Mouse (Mus musculus): Measurements from ENCODE around the gene March6.
A peak's percentile ranks its signal among the peaks of the same experiment; 100 is the strongest.

Gene March6

DNA sequence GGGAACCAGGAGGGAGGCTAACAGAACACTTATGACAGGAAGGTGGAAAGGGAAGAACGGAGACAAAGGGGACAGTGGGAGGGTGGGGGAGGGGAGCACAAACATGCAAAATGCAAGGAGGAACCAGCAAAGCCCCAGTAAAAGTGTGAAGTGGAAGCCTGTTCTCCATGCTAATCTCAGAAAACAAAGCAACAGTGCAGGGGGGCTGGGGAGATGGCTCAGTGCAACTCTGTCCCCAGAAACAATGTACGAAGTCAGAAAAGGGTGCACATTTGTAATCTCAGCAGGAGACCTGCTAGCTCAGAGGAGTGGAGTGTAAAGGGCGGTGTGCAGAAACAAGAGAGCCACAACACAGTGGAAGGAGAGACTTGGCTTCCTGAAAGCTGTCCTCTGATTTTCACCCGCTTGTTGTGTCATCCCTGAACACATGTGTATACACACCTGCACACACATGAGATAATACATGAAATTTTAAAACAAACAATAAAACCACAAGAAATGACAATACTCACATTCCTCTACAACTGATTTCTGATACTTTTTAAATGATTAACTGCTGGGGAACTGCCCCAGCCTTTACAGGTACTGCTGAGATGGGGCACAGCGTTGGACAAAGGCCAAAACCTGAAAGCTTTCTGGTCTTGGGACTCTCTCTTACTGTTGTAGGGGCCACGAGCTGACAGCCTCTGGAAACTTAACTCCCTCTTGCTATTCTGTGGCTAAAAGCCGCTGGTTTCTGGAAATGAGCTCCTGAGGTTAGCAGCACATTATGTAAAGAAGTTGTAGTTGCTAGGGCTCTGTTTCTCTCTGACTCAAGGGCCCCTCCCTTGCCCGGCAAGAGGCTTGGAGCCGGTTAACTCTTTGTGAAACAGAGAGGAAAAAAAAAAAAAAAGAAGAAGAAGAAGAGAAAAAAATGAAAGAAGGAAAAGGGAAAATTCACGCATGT is 11.4 kb upstream of the March6 start:
- DNase-seq (ENCODE audit: low read depth, low spot score), result no peak

DNA sequence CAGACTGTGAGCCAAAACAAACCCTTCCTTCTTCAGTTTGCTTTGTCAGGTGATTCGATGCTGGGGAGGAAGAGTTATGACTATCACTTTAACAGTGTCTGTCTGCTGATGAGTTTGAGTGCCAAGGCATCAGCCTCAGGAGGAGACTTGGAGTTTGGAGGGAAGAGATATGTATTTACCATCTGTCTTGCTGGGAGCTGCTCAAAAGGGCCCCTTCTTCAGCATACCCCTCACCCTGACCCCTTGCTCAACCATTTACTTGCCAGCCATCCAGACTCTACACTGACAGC is 9.6 kb upstream of the March6 start:
- no peak for DNase-seq (ENCODE audit: low read depth, low spot score)

DNA sequence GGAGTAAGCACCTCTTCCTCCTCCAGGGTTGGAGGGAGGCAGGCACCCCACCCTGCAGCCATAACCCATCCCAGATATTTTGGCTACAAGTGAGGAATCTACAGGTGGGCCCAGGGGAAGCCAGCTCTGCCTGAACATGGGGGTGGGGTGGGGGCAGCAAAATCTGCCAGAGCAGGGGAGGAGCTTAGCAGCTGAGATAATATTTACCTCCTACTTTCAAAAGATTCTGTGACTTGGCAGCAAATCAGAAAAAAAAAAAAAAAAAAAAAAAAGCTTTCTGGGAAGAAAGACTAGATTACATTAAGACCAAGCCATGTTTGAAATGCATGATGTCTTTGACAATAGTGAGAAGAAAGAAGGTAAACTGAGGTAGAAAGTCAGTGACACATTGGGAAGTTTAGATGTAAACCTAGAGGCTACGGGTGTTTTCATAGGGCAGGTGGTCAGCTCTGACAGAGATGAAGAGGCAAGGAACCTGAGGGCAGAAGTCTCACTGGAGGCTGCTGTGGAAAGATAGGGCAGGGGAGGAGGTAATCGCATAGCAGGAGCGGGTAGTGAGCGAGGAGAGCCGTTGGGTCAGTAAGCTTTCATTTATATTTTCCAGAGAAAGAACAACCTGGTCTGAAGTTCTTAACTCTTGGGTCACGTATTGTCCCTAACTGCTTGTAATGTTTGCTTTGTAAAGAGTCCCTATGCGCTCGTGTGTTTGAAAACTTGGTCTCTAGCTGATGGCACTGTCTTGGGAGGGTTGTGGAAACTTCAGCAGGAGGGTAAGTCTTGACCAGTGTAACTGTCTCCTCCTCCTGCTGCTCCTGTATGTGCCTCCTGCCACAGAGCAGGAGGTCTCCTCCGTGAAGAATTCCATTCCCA is 9.0 kb upstream of the March6 start:
- no peak for DNase-seq (ENCODE audit: low read depth, low spot score)

DNA sequence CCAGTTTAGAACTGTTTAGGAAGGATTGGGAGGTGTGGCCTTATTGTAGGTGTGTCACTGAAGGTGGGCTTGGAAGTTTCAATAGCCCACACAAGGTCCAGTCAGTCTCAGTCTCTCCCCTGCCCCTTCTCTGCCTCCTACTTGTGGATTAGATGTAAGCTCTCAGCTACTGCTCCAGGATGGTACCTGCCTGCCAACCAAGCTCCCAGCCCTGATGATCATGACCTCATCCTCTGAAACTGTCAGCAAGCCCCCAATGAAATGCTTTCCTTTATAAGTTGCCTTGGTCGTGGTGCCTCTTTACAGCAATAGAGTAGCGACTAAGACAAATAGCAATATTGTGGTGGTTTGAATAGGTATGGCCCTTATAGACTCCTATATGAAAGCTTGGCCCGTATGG is 7.5 kb upstream of the March6 start:
- DNase-seq (ENCODE audit: low read depth, low spot score), result no peak

DNA sequence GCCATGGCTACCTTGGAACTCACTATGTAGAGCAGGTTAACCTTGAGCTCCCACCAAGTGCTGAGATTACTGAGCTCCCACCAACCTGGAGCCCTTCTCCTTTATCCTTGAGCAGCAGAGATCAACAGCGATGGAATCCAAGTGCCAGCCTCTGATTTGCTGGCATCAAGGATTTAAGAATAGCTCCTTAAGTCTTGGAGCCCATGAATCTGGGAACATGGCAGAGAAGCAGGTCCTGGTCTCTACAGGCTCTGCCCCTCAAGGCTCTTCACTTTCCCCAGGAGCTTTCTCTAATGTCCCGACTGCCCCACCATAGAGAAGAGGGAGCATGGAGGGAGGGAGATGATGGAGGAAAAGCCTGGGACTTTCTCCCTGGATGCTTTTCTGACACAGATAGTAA is 6.9 kb upstream of the March6 start:
- no peak for DNase-seq (ENCODE audit: low read depth, low spot score)

DNA sequence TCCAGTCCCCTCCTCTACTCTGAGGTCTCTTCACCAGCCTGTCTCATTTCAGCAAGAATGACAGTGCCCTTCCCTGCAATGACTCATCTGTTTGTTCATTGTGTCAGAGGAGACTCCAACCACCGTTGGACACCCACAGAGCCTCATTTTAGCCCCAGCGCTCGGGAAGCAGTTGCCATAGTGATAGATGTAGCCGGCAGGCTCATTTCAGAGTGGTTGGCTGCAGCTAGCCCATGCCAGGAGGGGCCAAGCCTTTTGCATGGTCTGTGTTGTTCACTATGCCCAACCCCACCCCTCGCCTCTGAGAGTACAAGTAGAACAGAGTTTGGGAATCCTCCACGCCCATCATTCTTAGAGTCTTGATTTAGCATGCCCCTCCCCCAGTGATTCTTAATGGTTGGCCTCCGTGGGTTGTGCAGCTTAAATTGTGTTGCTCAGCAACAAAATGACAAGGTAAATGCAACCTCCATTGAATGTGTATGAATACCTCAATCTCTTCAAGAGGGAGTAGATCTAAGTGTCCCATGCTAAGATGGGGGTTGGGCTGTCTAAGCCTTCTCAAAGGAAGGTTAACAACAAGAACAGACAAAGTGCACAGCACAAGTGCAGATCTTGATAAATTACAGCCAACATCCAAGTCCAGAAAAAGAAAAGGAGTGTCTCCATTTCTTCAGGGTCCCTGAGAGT is 5.3 kb upstream of the March6 start:
- no peak for DNase-seq (ENCODE audit: low read depth, low spot score)

DNA sequence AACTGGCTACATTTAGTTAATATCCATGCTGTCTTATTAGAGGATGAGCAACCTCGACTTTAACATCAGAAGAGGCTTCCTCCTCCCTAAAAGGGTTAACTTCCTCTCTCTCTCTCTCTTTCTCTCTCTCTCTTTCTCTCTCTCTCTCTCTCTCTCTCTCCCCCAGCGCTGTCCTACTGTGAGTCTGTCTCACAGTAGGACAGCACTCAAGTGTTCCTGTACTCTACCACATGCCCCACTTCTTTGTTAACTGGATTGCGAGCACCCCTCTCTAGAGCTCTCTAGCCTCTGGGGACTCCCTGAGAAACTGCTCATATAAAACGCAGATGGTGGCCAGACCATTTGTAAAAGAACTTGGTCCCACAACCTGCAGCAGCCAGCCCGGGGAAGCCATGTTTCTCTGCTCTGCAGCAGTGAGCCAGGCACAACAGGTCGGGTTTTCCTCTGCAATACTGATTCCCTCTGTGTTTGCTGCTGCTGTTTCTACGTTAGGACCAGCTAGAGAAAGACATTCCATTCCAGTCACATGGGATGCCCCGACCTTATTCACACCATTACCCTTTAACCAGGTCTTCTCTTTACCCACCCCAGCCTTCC is 4.5 kb upstream of the March6 start:
- DNase-seq (ENCODE audit: low read depth, low spot score), result no peak

DNA sequence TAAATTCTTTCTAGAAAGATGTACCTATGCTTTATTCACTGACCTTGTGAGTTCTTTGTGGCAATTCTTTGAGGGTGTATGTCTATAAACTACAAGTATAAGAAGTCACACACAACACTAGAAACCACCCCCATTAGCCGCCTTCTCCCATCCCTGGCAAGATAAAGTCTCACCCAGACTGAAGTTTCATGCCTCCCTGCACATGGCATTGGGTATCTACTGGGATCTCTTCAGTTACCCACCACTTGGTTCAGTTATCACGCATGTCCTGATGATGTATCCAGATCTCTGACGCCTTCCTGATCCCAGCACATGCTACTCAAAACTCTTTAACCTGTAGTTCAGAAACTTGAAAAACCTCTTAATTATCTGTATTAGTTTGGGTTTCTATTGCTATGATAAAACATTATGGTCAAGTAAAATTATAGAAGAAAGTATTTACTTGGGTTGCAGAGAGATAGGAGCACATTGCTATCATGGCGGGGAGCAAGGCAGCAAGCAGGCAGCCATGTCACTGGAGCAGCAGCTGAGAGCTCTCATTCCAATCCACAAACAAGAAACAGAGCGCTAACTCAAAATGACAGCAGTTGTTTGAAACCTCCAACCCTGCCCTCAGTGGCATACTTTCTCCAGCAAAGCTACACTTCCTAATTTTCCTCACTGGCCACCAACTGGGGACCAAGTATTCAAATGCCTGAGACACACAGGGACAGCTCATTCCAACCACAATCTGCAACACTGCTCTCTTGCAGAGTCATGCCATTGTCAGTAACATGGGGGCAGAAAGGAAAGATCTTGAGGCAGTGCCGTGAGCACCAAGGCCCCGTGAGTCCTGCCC is 3.8 kb upstream of the March6 start:
- DNase-seq (ENCODE audit: low read depth, low spot score), result no peak

DNA sequence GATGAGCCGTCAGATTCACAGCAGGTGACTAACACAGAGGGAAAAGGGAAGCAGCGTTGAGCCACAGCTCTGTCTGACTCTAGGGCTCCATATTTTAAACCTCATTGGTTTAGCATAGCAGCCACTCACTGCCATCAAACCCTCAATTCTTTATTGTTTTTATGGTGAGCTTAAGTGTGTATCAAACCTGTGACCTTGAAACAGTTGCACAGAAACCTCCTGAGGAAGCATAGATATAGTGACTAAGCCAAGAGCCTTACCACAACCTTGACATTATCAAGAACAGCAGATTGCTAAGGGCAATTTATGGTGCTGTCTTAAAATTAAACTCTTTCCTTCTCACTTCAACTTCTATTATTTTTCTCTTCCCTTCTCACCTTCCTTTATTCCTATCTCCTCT is 2.7 kb upstream of the March6 start:
- no peak for DNase-seq (ENCODE audit: low read depth, low spot score)

DNA sequence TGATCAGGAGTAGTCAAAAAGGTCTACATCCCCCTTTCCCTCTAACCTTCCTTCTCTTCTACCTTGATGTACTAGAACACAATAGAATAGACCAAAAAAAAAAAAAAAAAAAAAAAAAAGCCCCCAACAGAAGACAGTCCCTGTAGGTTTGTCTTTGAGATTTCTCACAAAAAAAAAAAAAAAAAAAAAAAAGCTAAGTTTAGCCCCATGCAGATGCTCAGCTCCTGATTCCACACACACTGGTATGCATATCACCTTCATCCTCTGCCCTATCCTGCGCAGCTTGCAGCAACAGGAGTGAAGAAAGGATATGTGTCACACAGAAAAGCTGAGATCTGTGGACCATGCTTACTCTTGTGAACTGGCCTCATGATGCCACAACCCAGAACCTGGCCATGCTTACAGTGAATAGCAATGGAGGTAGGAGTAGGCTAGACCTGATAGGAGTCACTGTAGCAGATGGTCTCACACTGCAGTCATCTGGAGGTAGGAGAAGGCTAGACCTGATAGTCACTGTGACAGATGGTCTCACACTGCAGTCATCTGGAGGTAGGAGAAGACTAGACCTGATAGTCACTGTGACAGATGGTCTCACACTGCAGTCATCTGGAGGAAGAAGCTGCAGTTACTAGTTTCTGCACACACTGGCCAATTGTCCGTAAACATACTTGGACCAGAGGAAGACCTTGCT is 1.6 kb upstream of the March6 start:
- peak; percentile 12 for DNase-seq (ENCODE audit: low read depth, low spot score)

DNA sequence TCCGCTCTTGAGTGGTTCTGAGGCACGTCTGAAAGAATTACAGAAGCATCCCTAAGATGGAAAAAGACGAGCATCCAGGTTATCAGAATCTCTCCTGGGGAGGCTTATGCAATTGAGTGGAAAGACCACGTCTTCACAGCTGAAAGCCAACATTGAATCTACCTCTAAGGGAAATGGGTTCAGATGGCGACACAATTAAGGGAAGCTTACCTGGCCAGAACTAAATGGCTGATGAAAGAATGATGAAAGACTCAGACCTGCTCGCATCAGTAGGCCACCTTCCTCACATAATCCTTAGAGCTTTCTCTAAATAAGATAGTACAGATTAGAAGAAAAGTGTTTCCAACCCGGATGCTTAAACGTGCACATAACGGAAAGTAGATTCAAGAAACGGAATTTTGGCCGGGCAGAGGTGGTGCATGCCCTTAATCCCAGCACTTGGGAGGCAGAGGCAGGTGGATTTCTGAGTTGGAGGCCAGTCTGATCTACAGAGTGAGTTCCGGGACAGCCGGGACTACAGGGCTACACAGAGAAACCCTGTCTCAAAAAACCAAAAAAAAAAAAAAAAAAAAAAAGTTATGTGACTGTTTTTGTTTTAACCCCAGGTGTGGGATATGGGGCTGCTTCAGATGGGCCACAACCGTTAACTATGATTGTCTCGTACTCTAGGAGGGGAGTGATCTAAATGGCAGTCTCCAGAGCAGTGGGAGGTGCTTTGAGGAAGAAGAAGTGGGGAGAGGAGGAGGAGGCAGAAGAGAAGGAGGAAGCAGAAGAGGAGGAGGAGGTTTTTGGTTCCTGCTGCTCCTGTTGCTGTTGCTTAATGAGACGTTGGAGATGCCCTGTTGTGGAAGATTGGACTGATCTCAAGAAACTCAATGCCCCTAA is 835 bp upstream of the March6 start:
- peak; percentile 50 for DNase-seq (ENCODE audit: low read depth, low spot score)

DNA sequence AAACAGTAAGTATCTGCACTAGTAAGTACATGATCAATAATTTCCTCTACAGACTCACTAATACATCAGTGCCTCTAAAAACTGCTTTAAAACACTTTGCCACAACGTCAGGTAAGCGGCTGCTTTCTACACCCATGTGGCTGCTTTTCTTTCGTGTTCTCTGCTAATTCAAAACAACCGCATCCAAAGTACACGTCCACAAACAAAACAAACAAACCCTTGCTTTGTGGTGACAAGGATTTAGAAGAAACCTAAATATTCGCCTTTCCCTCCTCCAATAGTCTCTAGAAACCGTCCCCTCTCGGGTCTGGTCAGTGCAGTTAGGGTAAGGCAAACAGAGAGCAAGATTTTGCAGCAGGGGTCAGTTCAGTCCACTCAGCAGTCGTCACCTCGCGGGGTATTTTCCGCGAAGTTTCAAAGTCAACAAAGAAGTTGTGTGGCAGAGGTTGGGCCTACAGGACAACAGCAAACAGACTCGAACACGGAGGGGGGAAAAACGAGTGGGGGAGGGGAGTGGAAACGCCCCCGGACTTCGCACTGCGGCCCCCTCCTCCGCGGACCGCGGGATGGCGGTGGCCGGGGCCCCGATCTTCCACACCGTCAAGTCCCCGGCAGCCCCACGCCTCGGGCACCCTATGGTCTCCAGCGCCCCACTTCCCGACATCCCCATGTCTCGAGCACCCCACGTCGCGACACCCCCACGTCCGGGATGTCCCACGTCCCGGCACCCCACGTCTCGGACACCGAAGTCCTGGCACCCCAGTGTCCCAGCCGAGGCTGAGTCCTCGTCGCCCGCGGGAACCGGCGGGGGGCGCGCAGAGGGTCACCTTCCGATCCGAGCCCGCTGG is 818 bp downstream of the March6 start:
- peak; percentile 60 for DNase-seq (ENCODE audit: low read depth, low spot score)

DNA sequence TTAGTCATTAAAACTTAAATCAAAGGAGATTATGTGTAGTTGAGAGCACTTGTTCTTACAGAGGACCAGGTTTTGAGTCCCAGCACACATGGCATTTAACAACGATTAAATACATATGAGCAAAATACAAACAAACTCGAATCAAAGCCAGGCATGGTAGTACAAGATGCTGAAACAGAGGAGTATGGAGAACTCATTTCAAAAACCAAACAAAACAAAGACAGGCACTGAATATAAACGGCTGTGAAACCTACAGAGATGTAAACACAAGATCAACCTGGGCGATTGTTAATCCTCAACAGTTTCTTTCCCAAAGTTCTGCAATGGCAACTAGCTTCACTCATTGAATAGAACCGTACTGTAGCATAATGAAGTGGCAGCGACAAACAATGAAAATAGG is 1.8 kb downstream of the March6 start:
- no peak for DNase-seq (ENCODE audit: low read depth, low spot score)

DNA sequence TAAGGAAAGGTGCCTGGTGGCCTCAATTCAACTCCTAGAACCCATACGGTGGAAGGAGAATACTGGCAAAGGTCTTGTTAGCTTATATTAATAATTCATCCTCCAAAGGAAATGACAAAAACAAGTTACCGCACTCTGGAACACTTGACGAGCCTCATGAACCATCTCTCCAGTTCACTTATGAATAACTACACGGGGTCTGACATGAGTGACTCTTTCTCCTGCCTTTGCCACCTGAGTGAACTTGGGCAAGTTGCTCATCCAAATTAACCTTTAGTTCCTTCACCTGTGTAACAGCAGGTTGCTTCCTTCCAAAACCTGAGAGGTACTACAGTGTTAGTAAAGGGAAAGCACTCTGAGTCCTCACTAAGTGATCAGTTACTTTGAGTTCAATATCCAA is 2.4 kb downstream of the March6 start:
- DNase-seq (ENCODE audit: low read depth, low spot score), result no peak

DNA sequence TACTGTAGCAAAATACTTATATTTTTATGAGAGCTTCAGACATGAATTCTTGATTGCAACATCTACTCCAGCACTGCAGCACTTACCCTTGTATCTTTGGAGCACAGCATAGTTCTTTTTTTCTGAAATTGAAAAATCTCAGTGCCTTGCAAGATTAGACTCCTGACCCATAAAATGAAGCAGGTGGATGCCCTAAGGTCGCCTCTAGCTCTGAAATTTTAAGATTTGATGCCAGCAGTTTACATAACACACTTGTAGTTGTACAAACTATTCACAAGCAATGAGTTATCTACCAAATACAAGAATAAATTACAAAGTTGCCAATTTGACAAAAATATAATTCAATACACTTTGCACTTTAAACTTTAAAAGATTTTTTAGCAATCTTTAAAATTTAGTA is 4.4 kb downstream of the March6 start:
- no peak for DNase-seq (ENCODE audit: low read depth, low spot score)

DNA sequence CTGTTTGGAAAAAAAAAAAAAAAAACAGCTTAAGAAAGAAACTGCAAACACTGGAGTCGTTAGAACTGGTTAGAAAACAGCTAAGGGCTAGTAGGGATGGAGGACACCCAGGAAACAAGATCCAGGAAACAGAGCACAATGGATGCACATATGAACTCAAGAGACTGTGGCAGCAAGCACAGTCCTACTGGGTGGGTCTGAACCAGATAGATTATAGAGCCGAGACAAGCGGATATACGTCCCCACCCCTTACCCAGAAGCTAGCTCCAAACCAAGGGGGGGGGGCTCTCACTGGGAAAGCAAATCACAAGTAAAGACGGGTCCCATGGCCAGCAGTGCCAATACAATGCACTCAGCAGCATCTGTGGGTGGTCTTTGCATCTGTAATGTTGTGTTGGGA is 11.9 kb downstream of the March6 start:
- no peak for DNase-seq (ENCODE audit: low read depth, low spot score)

DNA sequence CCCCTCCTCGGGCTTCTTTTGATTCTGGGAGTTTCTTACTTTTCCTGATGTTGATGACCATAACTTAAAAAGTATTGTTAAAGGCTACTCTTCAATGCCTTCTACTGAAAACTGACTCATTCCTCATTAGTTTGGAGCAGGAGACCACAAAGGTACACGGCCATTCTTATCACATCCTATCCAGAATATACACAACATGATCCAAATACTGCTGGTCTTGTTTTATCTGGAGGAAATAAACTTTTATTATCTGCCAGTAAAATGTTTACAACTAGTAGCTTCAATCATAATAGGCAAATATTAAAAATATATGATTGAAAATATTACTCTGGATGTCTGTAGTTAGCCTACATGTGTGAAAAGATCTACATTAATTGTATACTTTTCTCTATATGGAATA is 12.5 kb downstream of the March6 start:
- no peak for DNase-seq (ENCODE audit: low read depth, low spot score)

DNA sequence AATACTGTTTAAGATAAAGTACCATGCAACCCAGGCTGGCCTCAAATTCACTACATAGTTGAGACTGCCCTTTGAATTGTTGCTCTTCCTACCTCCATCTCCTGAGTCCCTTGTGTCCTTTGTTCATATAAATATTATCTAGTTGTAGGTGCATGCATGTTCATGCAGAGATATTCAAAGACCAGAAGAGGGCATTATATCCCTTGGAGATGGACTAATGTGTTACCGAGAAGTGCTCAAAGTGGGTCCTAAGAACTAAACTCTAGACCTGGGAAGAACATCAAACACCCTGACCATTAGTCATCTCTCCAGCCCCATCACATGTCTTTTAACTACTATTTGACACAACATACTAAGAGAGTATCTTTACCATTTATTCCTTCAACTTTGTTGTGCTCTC is 13.7 kb downstream of the March6 start:
- peak; percentile 18 for DNase-seq (ENCODE audit: low read depth, low spot score)

DNA sequence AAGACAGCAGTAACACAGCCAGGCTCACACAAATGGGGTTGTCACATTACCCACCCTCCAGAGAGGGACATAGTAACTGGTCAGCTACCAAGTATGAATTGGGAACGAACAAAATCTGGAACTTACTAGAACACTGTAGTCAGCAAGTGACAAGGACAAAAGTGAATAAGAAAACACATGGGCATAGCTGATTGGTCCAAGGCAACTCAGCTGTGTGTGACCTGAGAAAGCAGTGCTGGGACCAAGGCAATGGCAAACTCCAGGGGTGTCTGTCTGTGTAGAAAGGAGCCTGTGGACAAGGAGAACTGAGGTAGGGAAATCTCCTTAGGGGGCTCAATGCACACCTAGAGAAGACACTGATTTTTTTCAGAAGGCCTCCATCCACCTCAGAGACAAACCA is 19.1 kb downstream of the March6 start:
- DNase-seq (ENCODE audit: low read depth, low spot score), result no peak

Data from CD4-positive, CD25-positive, alpha-beta regulatory T cell, adult 2 months (primary cell).